Mouse (Mus musculus): ENCODE data around the gene D6Ertd527e.

D6Ertd527e gene

GRCm38 (mm10) chr6:87111493-87111892 lies 6.9 kb downstream of the D6Ertd527e start:
- CTCF ChIA-PET: no interaction called here

DNA sequence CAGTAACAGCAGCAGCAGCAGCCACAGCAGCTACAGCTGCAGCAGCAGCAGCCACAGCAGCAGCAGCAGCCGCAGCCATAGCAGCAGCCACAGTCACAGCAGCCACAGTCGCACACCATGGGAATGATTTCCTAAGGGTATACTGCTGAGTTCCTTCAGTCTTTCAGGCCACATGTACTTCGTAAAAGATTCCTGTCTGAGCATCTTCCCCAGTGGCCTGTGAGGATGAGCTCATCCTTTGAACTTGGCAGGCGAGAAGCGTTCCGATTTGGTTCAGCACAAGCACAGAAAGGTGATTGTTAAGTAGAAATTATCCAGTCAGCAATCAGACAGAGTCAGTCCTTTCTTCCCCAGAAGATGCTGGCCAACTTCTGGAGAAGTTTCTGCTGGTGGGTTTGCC lies 7.6 kb downstream of the D6Ertd527e start:
- CTCF ChIA-PET: interaction anchor here (1.3 kb wide), 1 partner anchor 10 kb away, joined by 3 read pairs; no protein-coding TSS in a partner anchor

DNA sequence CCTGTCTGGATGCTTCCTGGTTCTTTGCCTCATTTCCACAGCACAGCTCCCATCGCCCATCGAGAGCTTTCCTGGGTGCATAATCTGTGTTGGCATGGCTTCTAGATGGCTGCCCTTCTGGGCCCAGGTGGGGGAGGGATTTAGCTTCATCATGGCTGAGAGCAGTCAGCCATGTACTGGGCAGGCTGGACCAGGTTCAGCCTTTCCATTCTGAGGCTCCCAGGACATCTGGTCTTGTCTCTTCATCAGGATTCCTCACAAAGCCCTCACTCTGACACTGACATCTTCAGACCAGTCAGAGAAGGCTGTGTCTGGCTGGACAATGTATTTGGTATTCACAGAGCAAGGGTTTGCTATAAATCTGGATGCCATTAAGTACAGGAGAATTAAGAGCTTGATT lies 11.4 kb downstream of the D6Ertd527e start:
- CTCF ChIA-PET: no interaction called here

- CTCF ChIA-PET: no interaction called here
Measured at GRCm38 (mm10) chr6:87116596-87116995, 12.1 kb downstream of the D6Ertd527e start.

DNA sequence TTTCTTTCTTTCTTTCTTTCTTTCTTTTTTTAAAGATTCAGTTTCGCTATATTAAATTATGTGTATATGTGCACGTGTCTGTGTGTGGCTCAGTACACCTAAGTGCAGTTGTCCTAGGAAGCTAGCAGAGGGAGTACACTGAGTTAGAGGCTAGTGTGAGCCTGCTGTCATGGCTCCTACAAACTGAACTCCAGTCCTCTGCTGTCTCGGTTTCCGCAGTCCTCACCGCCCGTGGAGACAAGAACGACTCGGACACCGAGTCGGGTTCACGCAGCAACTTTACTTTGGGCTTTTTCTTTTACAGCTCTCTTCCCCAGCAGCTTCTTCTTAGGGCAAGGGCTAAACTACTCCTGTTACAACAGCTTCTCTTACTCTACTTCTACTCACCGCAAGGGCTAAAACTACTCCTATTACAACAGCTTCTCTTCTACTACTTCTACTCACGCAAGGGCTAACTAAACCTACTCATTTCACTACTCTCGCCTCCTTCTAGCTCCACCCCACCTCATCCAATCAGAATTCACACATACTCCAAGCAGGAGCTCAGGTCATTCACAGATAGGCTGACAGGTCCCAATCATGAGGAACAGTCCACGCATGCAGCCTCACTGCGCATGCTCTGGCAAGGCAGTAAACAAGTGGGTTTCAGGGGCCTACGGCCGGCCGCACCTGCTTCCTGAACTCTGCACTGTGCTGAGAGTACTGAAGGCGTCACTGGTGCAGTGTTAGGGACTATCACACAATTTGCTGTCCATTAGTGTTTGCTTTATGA lies 14.7 kb downstream of the D6Ertd527e start:
- CTCF ChIA-PET: no interaction called here

GRCm38 (mm10) chr6:87119975-87120374 lies 15.4 kb downstream of the D6Ertd527e start:
- CTCF ChIA-PET: no interaction called here

GRCm38 (mm10) chr6:87120661-87121060 lies 16.1 kb downstream of the D6Ertd527e start:
- CTCF ChIA-PET: no interaction called here

GRCm38 (mm10) chr6:87121961-87122360 lies 17.4 kb downstream of the D6Ertd527e start:
- CTCF ChIA-PET: interaction anchor here (0.6 to 1.0 kb wide), 2 partner anchors 18 to 127 kb away, joined by 4 to 6 read pairs; no protein-coding TSS in a partner anchor

GRCm38 (mm10) chr6:87123406-87123805 lies 18.9 kb downstream of the D6Ertd527e start:
- CTCF ChIA-PET: no interaction called here

DNA sequence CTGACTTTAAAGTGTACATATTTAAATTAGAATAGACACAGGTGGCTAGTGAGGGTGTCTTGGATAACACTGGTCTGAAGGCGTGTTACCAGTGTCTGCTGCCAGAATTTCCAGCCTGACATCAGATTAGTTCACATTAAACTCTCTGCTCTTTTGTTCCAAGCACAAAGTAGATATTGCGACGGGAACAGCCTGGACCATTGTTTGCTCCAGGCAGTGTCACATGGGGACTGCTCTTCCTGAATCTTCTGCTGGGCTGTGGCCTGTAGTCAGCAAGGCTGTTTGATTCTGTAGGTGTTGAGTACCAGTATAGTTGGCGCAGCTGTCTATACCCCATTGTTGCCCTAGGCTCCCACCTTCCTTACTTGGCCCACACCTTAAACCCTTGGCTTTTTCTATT lies 19.4 kb downstream of the D6Ertd527e start:
- CTCF ChIA-PET: no interaction called here

DNA sequence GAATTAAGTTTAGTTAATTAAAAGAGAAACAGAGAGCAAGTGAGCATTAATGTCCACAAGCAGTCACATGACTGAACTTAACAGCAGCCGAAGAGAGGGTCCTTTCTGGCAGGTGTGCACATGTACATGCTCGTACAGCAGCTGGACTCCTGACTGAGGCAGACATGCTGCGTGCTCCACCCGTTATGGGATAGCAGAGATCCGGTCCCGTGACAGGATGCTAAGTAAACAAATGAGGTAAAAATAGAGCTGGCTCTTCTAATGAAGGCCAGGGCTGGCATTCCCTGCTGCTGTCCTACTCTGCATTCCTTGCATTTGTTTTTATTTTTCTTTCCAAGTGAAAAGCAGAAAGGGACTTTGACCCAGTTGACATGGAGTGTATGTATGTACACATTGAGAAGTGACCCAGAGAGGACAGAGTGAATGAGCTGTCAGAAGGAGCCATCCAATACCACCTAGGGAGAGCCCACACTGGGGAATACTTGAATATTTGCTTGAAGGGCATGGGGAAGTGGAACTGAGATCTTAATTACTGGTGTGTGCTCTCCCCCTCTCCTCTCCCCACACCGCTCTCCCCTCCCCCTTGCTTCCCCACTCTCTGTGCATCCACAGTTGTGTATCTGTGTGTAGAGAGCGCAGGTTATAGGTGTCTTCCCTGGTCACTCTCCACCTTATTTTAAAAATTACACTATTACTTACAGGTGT lies 22.7 kb downstream of the D6Ertd527e start:
- CTCF ChIA-PET: no interaction called here

- CTCF ChIA-PET: no interaction called here
Measured at GRCm38 (mm10) chr6:87129861-87130260, 25.3 kb downstream of the D6Ertd527e start.

DNA sequence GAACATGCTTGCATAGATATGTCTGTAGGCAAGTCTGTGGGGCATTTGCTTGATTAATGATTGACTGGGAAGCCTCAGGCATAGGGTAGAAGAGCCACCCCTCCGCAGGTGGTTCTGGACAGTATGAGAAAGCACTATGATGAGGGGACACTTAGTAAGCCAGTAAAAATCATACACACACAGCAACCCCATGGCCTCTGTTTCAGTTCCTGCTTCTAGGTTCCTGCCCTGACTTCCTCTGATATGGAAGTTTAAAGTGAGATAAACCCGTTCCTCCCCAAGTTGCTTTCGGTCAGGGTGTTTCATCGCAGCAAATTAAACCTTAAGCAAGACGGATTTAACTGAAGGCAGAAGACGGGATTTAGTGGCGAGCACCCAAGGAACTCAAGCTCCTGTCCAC lies 26.1 kb downstream of the D6Ertd527e start:
- CTCF ChIA-PET: interaction anchor here (0.6 kb wide), 1 partner anchor 570 kb away, joined by 3 read pairs; no protein-coding TSS in a partner anchor

GRCm38 (mm10) chr6:87131078-87131477 lies 26.5 kb downstream of the D6Ertd527e start:
- CTCF ChIA-PET: interaction anchor here (0.6 kb wide), 2 partner anchors 15 to 569 kb away, joined by 3 to 5 read pairs; no protein-coding TSS in a partner anchor

DNA sequence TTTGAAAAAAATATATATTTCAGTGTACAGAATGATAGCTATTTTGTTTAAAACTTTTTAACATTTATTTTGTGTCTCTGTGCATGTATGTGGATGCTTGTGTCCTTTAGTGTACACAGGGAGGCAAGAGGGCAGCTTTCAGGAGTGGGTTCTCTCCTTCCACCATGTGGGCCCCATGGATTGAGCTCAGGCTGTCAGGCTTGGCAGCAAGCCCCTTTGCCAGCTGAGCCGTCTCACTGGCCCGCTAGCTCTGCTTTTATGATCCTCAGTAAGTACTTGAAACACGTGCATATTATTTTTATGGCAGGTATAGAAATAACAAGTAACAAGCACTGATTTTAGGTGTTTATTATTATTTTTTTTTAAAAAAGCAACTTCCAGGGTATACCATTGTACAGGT lies 29.0 kb downstream of the D6Ertd527e start:
- CTCF ChIA-PET: no interaction called here

- CTCF ChIA-PET: no interaction called here
Measured at GRCm38 (mm10) chr6:87133966-87134546, 29.5 kb downstream of the D6Ertd527e start.

DNA sequence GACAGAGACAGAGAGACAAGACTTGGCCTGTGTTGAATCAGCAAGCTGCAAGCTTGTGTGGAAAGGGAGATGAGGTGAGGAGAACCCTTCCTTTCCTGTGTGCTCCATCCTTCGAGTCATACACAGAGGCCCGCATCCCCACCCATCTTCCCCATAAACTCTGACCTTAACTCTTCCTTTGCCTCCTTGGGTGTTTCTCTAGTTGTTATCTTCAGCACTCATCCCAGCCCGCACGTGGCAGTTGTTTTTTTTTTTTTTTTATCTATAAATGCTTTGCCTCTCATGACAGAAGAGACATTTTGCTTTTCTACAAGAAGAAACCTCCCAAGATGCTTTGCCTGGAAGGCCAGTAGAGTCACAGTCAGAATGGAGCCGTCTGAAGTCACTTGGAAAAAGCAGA lies 33.9 kb downstream of the D6Ertd527e start:
- CTCF ChIA-PET: no interaction called here

DNA sequence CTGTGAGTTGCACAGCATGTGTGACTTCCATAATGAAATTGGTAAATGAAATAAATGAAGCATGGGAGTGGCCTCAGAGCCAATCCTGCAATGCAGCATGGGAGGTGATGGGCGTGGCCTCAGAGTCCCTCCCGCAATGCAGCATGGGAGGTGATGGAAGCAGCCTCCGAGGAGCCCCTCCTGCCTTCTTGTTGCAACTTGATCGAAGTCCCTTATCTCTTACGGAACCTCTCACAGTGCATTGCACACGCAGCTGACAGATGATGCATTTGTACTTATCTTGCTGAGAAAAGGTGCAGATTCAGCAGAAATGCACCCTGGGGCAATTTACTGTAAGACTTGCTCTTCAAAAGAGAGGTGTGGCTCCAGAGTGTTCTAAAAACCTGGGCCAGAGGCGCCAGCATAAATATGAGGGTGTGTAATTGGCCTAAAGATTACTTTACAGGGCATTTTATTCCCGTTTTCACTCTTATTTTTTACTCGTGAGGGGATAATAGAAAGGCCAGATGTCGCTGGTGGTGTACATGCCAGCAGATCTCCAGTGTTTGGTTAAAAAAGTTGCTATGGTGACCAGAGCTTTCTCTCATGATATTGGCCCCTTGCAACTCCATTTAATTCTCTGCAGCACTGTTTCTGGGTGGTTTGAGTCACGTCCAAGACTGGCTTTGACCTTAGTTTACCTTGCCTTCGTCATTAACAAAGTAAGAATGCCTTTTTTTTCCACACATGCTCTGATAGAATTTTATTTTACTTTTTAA lies 35.4 kb downstream of the D6Ertd527e start:
- CTCF ChIA-PET: no interaction called here

- CTCF ChIA-PET: no interaction called here
Measured at GRCm38 (mm10) chr6:87142239-87142638, 37.7 kb downstream of the D6Ertd527e start.

GRCm38 (mm10) chr6:87143594-87143993 lies 39.0 kb downstream of the D6Ertd527e start:
- CTCF ChIA-PET: no interaction called here

DNA sequence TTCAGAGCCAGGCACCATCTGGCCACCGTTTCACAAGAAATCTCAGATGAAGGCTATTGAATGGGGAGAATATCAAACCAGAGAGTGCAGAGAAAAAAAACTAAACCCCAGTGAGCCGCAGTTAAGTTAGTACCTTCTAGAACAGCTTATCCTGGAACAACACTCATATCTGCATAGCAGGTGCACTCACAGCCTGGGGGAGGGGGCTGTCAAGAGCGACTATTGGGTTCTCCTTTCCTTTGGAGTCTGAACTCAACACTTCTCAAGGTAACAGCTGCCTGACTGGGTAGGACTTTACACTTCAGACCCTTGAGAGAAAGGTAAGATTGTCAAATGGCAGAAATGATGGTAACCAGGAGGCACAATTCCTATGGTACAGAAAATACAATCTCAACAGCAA lies 43.4 kb downstream of the D6Ertd527e start:
- CTCF ChIA-PET: no interaction called here

- CTCF ChIA-PET: interaction anchor here (0.6 kb wide), 1 partner anchor 102 kb away, joined by 3 read pairs; no protein-coding TSS in a partner anchor
Measured at GRCm38 (mm10) chr6:87150471-87150870, 45.9 kb downstream of the D6Ertd527e start.

Measured in spleen, embryonic (tissue).